Mouse (Mus musculus) lung, embryonic 14.5 days (tissue): Measurements from ENCODE around the gene Timmdc1. TPM values are rescaled to one million over a fixed set of nuclear protein-coding genes. Genes with fewer than 3 reads are reported as not detected.

Experiments used
- ATAC-seq: fragments of 200-750 bp; cut with Nextera tagmentation; 2 replicates; pipeline ENCODE4 v1.8.0; 2017; ENCODE audit warnings: mild to moderate bottlenecking, moderate TSS enrichment, moderate library complexity; ENCODE audit not compliant: insufficient read depth
- DNase-seq: peaks from one replicate; pipeline ENCODE4 v3.0.0-alpha.2; 2015
- H3K27ac ChIP-seq: fragments of 300-500 bp; sonication (generic); 2 replicates; pipeline ENCODE4 v1.5.1; 2014; ENCODE audit warnings: low read depth, mild to moderate bottlenecking, moderate library complexity
- H3K27me3 ChIP-seq: fragments of 300-500 bp; sonication (generic); 2 replicates; pipeline ENCODE4 v1.6.1; 2014; ENCODE audit warnings: low read length, control low read depth; ENCODE audit not compliant: insufficient read depth
- H3K36me3 ChIP-seq: fragments of 300-500 bp; sonication (generic); 2 replicates; pipeline ENCODE4 v1.6.1; 2014; ENCODE audit warnings: control low read depth; ENCODE audit not compliant: insufficient read depth
- H3K4me1 ChIP-seq: fragments of 300-500 bp; sonication (generic); 2 replicates; pipeline ENCODE4 v1.6.1; 2014; ENCODE audit warnings: antibody characterized with exemption, control low read depth; ENCODE audit not compliant: insufficient read depth
- H3K4me2 ChIP-seq: fragments of 300-500 bp; sonication (generic); 2 replicates; pipeline ENCODE4 v1.6.1; 2014; ENCODE audit warnings: mild to moderate bottlenecking
- H3K4me3 ChIP-seq: fragments of 300-500 bp; sonication (generic); 2 replicates; pipeline ENCODE4 v1.5.1; 2014; ENCODE audit warnings: low read depth, low read length
- H3K9ac ChIP-seq: fragments of 300-500 bp; sonication (generic); 2 replicates; pipeline ENCODE4 v1.6.1; 2014
- H3K9me3 ChIP-seq: fragments of 300-500 bp; sonication (generic); 2 replicates; pipeline ENCODE4 v1.6.1; 2016; ENCODE audit warnings: low read depth, low read length, control low read depth
- CTCF ChIP-seq: IDR thresholded peaks from 2 replicates; pipeline ENCODE4 v1.5.1; 2016; ENCODE audit warnings: antibody characterized with exemption, low read depth
- WGBS: fragments of 180-500 bp; shearing (Covaris S2); extraction: QIAGEN DNeasy Blood & Tissue Kit; methylation state at CpG from one replicate; pipeline ENCODE4 v1.1.7; 2014; 5-methylcytosine and 5-hydroxymethylcytosine counted together
- polyA plus RNA-seq: library from polyadenylated mRNA; unstranded; fragments of >200 nt; fragmentation: Nextera tagmentation; extraction: Ambion mirVana; gene quantifications from 2 replicates; pipeline ENCODE4 v1.2.1, GENCODE M21; 2014

Gene Timmdc1
- polyA plus RNA-seq: 23.1 and 25.1 TPM in 2 replicates

DNA sequence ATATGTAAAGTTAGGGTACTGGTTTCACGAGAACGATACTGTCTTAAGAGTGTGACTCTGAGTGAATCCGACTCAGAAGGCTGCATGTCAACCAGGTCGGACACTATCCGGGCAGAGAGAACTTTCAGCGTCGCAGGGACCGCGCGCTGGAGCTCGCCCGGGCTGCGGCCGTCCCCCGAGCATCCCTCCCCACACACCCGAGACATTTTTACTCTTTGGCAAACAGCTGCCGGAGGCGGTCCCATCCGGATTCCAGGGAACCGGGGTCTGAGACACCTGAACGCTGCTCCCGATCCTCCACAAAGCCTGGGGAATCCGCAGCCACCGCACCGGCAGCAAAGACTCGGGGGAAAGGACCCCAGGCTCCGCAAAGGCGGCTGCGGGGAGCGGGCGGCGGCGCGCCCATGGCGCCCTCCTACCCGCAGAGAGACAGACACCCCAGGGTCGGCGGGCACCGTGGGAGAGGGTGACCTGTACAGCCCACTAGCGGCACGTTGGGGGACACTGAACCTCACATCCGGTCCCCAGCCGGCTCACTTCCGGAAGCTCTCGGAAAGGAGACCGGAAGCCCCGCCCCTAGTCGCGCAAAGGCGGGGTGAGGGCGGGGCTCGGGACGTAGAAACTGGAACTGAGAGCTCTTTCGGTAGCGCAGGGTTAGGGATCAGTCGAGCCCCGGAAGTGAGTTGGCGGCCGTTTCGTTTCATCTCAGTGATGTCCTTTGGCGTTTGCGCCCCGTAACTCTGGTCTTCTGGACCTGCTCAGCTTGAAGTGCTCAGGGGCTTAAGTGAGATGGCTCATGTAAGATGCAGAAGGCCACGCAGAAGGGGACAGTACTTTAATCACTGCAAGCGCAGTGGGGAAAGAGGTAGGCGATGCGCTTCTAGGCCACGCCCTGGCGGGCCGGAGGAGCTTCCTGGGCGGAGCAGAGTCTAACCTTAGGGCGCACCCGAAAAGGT lies at the start of gene Timmdc1:
TSS of gene Timmdc1 (minus strand) at position 535 of the 956 bp plus-strand sequence.
- peak; percentile 97 for ATAC-seq

DNA sequence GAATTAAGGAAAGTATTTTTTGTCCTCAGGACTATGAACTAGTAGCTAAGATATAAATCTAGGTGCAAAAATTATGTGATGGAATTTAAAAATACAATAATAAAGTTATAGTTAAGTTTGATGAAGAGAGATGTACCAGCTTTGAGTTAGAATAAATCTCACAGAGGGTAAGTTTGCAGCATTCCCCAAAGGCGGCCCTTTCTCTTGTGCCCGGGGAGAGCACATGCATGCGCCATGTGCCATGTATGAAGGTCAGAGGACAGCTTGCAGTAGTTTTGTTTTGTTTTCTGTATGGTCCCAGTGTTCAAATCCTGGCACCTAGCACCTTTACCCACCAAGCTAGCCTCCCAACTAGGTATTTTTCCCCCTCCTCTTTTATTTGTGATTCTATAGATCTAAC lies 49.0 kb upstream of the Timmdc1 start:
- 97% methylated on average over 3 of the region's 3 CpGs for WGBS
- Histone ChIP-seq H3K36me3 (peaks cover 81% of the 10 kb centered on the region), H3K9me3 (no peaks in the 10 kb centered on the region), H3K27me3 (no peaks in the 10 kb centered on the region), H3K27ac (no peak overlapping the region), H3K9ac (no peak overlapping the region), H3K4me2 (no peak overlapping the region), H3K4me3 (no peak overlapping the region), H3K4me1 (no peaks in the 10 kb centered on the region)
- no peak for DNase-seq
- ATAC-seq: no peak
- TF ChIP-seq CTCF: no peak

More for the DNA sequence above, at the start of gene Timmdc1:
- DNase-seq: peak; percentile 99
- Histone ChIP-seq H3K9ac (peak within 1 kb of the TSS; percentile 94), H3K4me3 (peak within 1 kb of the TSS; percentile 93), H3K4me2 (peak within 1 kb of the TSS; percentile 67), H3K27ac (peak within 1 kb of the TSS; percentile 91), H3K4me1 (no peaks in the 10 kb centered on the region), H3K36me3 (peaks cover 37% of the 10 kb centered on the region), H3K9me3 (no peaks in the 10 kb centered on the region), H3K27me3 (no peaks in the 10 kb centered on the region)
- peak; percentile 27 for TF ChIP-seq CTCF
- under 1% methylated on average over 73 of the region's 73 CpGs for WGBS

DNA sequence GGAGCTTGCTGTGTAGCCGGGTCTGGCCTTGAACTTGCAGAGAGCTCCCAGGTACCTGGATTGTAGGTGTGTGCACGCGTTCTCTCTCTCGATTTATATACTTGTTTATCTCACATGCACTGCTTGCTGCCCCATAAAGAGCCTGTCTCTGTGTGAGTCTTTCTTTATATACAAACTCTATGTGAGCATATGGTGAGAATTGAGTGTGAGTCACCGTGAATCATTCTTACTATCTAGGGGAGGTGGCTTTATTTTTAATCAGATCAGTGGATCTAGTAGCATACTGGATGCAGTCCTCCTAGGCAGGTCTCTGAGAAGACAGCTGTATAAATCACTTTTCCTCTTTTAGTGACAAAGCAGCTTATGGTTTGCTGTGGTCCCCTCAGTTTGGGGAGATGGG lies 45.7 kb upstream of the Timmdc1 start:
- Histone ChIP-seq H3K36me3 (peaks cover 83% of the 10 kb centered on the region), H3K9ac (no peak overlapping the region), H3K4me3 (no peak overlapping the region), H3K4me2 (no peak overlapping the region), H3K27me3 (no peaks in the 10 kb centered on the region), H3K9me3 (no peaks in the 10 kb centered on the region), H3K27ac (no peak overlapping the region), H3K4me1 (no peaks in the 10 kb centered on the region)
- 97% methylated on average over 5 of the region's 5 CpGs for WGBS
- ATAC-seq (no peak), DNase-seq (no peak)
- no peak for TF ChIP-seq CTCF

DNA sequence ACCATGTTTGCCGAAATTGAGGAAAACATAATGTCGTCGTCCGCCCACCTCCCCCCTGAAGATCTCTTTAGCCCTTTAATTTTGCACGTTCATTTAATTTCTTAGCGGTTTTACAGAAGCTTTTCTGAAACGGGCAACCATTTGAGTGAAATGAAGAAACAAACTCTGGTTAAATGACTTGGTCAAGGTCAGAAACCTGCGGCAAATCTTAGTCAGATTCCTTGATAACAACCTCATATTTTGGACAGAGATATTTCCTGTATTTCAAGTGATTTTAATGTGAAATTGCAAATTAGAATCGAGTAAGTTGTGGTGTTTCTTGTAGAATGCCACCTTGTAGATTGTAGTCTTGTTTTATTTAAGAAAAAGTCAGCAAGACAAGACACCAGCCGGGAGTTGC lies 41.1 kb upstream of the Timmdc1 start:
- TF ChIP-seq CTCF: no peak
- no peaks in the 10 kb centered on the region for H3K4me1 ChIP-seq
- H3K9me3 ChIP-seq: no peaks in the 10 kb centered on the region
- peaks cover 42% of the 10 kb centered on the region for H3K36me3 ChIP-seq
- H3K4me2 ChIP-seq: peak overlapping the region; percentile 58
- no peak overlapping the region for H3K27ac ChIP-seq
- no peaks in the 10 kb centered on the region for H3K27me3 ChIP-seq
- WGBS: 22% methylated on average over 10 of the region's 10 CpGs
- peak overlapping the region; percentile 92 for H3K9ac ChIP-seq
- DNase-seq (no peak), ATAC-seq (no peak)
- H3K4me3 ChIP-seq: peak overlapping the region; percentile 85

DNA sequence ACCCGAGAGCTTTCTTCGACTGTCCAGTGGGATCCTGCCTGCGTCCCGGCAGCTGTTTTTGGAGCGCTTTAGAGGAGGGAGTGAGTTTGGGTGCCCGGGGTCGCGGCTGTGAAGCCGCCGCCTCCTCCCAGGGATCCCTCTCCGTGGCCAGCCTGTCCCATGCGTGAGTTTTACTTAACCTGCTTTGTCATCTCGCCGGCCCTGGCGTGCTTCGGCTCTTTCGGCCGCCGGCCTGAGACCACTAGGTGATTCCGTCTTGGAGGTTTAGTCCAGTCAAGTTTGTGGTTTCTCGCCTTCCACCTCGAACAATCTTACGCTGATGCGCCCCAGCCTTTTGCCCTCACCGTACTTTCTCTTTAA lies 40.5 kb upstream of the Timmdc1 start:
- Histone ChIP-seq H3K36me3 (peaks cover 36% of the 10 kb centered on the region), H3K4me3 (peak overlapping the region; percentile 85), H3K4me1 (no peaks in the 10 kb centered on the region), H3K9ac (peak overlapping the region; percentile 92), H3K4me2 (peak overlapping the region; percentile 58), H3K27ac (peak overlapping the region; percentile 83), H3K27me3 (no peaks in the 10 kb centered on the region), H3K9me3 (no peaks in the 10 kb centered on the region)
- WGBS: under 1% methylated on average over 25 of the region's 25 CpGs
- DNase-seq: no peak
- no peak for TF ChIP-seq CTCF
- ATAC-seq: no peak; the same call in 1 of the 2 replicates

DNA sequence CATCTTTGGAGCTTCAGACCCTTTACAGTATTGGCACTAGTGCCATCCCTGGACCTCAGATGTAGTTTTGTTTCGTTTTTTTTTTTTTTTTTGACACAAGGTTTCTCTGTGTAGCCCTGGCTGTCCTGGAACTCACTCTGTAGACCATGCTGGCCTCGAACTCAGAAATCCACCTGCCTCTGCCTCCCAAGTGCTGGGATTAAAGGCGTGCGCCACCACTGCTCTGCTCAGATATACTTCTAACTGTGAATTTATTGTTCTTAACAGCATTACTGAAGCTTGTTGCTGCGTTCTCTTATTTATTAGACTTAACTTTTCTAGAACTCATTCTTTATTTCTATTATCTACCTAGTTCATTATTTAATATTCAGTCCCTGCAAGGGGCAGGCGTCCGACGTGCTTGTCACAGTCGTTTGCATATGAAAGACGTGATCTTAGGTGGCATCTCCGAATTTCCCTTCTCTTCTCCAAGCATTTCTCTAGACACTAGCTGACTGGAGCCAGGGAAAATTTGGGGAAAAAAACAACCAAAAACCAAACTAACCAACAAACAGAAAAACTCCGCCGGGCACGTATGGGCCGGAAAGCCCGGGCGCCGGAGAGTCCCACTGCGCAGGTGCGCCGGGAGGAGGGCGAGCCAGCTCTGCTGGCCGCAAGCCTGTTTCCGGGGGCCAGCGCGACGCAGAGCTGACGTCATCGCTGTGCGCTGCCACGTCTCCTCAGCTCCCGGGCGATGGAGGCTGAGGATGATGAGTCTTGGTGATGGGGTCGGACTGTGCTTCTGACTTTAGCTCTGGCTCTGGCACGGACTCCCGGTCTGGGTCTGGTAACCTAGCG lies 39.9 kb upstream of the Timmdc1 start:
- no peaks in the 10 kb centered on the region for H3K4me1 ChIP-seq
- H3K27ac ChIP-seq: peak overlapping the region; percentile 83
- peak overlapping the region; percentile 85 for H3K4me3 ChIP-seq
- no peak for TF ChIP-seq CTCF
- peaks cover 31% of the 10 kb centered on the region for H3K36me3 ChIP-seq
- DNase-seq (peak; percentile 98), ATAC-seq (peak; percentile 97)
- WGBS: 7% methylated on average over 37 of the region's 37 CpGs
- H3K4me2 ChIP-seq: peak overlapping the region; percentile 58
- H3K9me3 ChIP-seq: no peaks in the 10 kb centered on the region
- peak overlapping the region; percentile 92 for H3K9ac ChIP-seq
- H3K27me3 ChIP-seq: no peaks in the 10 kb centered on the region
